Mouse (Mus musculus): Measurements from ENCODE around the gene P2rx3.

The P2rx3 gene

DNA sequence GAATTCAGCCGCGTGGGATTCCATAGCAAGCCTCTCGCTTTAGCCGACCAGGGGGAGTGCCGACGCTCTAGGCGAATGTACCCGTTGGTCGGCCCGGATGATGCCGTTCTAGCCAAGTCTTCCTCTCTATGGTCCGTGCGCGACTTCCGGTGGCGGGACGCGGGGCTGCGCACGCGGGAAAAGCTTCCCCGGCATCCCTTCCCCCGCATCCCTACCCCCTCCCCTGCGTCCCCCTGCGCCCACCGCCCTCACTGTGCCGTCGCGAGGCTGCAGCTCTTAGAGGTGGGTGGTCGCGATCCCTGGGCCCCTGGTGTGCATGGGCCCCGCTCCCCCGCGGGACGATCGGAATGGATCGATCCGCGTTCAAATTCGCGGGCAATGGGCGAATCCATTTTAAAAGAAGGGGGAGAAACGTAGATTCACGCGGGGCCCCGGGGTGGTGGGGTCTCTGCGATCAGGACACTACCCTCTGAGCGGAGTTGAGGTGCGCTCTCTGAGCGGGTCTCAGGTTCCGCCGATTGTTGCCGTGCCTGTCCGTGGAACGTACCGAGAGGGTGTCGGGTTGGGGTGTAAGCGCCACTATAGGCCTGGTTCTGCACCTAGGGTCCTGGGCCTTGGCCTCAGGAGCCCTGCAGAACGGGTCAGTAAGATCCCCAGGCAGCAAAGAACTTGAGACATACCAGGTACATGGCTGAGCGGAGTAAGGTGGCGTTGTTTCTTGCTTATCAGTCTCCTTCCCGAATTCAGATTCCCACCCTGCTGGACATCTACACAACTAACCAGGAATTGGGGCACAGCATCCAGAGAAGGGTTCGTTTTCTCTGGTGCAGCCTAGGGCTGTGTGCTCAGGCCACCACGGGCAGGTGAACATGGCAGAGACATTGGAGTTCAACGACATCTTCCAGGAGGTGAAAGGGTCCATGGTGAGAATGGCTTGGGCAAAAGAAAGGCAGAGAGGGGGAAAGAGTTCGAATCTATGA is at the start of gene P2rx3, which contains the start of gene Ssrp1:
Gene P2rx3, minus strand, starts transcription at position 416 of the 980 bp plus-strand sequence.
Gene Ssrp1, plus strand, starts transcription at position 188 of the 980 bp plus-strand sequence.
- peak; percentile 91 for DNase-seq

DNA sequence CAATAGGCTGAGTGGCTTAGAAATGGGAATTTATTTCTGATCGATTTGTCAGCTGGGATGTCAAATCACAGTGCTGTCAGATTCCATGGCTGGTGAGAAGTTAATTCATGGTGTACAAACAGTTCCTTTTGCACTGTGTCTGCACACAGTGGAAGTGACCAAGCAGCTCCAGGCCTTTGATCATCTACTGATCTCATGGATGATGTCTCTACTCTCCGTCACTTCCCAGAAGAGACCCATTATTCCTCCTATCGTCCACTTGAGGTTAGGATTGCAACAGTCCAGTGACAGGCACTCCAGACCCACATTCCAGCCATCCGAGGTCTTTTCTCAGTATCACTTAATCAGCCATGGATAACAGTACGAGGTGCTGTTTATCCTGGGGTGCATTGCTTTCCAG is 36.5 kb upstream of the P2rx3 start:
- no peak for DNase-seq

- DNase-seq = peak; percentile 77
Observed at GRCm38 (mm10) chr2:85071921-85072320, 34.7 kb upstream of the P2rx3 start.

GRCm38 (mm10) chr2:85070086-85070485 is 32.8 kb upstream of the P2rx3 start:
- no peak for DNase-seq

- no peak for DNase-seq
Observed at GRCm38 (mm10) chr2:85068626-85069025, 31.4 kb upstream of the P2rx3 start.

DNA sequence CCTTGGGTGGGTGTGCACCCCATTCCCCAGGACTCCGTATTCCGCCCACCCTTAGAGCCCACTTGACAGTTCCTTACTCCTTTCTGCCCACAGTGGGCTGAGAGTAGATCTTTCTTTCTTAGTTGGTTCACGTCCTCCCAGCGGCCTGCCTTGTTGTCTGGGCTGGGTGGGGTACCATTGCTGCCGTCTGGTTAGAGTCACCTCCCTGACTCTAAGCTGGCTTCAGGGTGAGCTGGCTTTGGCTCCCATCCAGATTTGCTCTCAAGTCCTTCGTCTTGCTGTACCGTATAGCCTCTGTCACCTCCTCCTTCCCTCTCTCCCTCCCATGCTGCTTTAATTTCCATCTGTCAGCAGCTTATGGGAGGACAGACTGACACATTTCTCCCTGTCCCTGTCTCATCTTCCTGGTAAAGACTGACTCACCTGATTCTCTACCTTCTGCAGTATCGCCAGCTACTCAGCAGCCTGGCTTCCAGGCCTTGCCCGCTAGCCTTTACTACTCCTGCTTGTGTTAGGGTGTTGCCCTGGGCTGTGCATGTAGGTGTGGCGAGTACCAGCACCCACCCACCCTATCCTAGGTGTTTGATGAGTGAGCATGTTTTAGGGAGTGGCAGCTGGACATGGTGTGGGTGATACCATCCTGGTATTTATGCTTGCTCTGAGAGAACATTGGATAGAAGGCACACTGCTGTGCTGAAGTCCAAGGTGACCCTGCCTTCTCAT is 30.8 kb upstream of the P2rx3 start:
- DNase-seq = no peak

GRCm38 (mm10) chr2:85066937-85067336 is 29.7 kb upstream of the P2rx3 start:
- DNase-seq = no peak

DNA sequence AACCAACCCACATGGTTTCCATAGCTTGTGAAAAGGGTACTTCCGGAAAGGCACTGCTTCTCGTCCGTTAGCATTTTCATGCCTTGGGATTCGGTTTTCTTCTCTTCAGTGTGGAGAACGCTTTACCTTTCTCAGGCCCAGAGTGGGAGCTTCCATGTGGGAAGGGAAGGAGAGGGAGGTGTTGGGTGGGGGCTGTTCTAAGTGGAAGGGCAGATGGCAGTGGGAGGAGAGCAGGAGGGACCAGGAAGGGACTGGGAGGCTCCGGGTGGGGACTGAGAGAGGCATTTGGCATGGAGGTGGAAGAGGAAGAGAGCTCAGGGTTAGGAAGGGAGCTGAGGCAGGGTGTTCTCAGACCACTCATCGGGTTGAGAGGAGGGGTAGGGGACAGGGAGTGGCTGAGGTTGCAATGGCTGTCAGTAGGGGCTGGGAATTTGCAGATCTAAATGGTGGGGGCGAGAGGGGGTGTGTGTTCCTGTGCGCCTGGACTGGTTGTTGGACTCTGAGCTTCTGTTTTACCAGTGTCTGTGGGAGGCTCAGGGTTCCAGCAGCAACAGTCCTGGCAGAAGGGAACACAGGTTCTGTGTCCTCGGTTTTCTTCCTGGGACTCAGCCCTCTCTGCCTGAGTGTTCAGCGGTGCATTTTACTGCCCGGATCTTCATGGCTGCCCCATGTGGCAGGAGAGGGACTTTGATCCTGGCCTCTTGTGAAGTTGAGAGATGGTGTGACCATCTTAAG is 28.0 kb upstream of the P2rx3 start:
- no peak for DNase-seq

DNA sequence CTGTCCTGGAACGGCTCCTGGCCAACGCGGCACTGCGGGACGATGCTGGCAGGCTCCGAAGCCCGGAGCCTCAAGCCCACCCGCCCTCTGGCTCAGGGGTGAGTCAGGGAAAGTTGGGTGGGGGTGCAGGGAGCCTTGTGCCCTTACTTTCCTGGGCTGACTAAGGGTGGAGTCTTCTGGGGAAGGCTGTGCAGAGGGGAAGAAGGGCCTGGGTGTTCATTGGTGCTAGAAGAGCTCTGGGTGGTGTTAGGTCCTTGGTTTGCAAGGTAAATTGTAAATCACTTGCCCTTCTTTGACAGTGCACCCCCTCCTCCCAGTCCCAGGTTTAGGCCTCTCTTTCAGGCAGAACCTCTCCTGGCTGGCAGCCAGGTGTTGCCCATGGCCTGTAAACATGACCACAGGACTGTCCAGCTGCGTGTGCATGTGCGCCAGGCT is 23.9 kb upstream of the P2rx3 start:
- peak; percentile 68 for DNase-seq

- peak; percentile 84 for DNase-seq
Observed at GRCm38 (mm10) chr2:85060591-85061060, 23.4 kb upstream of the P2rx3 start.

- no peak for DNase-seq
Observed at GRCm38 (mm10) chr2:85059677-85060076, 22.4 kb upstream of the P2rx3 start.

GRCm38 (mm10) chr2:85056711-85057110 is 19.4 kb upstream of the P2rx3 start:
- no peak for DNase-seq

DNA sequence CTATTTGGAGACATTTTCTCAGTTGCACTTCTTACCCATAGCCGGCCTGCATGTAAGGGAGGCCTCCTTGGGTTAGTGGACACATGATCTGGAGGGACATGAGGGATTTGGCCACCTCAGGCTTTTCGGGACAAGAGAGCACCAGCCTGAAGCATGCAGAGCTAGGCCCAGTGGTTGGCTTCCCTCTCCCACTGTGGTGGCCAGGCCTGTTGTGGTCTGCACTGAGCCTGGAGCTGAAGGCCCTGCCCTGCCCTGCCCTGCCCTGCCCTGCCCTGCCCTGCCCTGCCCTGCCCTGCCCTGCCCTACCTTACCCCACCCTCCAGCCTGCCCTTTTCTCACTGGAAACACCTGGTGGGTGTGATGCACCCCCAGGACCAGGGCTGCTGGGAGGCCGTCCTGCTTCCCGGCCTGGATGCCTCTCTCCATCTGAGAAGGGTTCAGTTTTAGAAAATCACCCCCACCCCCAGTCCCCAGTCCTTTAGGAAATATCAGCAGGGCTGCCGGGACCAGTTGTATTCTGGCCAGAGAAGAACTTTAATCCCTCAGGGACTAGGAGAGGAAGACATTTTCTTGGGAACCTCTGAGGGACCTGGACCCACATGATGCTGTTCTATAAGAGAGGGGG is 16.0 kb upstream of the P2rx3 start:
- no peak for DNase-seq

DNA sequence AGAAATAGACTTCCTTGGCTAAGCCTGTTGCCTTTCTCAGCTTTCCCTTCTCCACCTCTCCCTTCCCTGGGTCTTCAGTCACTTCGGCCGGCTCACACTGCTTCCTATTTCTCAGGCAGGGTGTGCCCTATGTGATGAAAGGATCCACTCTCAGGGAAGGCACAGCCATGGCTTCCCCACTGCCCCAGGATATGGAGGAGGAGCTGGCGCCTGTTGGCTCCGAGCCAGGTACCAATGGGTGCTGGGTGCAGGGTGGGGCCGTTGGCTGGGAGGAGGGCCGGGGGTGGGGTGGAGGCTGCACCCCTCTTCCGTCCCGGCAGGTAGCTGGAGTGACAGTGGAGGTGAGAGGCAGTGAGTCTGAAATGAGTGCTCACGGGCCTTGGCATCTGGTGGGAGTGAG is 13.5 kb upstream of the P2rx3 start:
- DNase-seq = no peak

- DNase-seq = peak; percentile 71
Observed at GRCm38 (mm10) chr2:85050001-85050634, 12.9 kb upstream of the P2rx3 start.

DNA sequence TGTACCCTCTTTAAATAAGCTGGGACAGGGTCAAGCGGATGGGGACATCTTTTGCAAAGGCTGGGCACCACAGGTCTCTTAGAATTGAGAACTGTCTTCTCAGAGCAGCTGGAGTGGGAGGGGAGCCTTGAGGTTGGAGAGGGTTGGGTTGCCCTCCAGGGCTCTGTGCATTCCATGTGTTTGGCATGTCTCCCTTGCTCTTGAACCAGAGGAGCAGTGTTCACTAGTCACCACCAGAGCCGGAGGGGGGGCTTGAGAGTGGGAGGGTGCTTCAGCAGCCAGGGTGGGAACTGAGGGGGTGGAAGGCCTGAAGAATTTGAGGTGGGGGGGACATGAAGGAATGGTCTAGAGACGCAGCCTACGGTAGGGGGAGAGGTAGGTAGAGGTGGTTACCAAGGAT is 12.0 kb upstream of the P2rx3 start:
- no peak for DNase-seq

DNA sequence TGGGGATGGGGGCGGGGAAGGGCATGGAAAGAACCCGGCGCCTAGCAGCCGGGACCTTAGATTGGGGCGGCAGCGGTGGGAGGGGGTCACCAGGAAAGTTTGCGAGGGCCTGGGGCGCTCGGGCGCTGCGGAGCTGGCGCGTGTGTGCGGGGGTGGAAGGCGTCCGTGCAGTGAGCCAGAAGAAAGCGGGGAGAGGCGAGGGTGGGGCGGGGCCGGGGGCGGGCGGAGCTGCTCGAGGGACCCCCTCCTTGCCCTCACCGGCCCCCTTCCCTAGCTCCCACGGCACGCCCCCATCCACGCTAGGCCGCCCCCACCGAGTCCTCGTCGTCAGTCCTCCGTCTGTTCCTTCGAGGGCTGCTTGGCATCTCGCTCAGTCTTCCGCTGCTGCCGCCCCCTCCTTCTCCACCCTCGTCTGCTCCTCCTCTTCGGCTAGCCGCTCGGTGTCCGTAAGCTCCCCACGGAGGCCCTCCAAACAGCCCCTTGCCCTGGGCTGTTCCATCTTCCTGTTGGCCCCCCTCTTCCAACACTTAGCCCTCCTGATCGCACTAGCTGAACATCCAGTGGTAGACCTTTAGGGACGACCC is 11.0 kb upstream of the P2rx3 start:
- DNase-seq = peak; percentile 62

DNA sequence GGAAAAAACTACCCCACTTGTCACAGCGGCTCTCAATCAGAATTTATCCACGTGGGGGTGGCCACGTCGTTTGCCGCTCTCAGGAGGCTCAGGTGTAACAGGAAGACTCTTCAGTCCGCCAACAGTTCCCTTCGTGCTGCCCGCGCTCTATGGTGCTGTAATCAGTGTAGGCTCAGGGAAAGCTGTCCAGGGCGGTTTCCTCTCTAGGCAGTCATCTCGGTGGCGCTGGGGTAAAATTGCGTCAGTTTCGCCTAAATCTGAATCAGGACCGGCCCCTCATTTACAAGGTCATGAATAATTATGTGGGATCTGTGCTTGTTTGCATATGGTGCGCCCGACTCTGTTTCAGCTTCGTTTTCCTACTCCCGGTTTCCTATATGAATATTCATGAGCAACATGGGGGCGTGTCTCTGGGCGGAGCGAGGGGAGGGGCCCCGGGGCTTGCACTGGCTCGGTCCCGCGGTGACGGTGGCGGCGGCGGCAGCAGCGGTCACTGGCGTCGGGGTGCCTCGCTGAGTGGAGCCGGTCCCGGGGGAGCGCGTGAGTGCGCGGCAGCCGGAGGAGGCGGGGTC is 10.4 kb upstream of the P2rx3 start, which contains the start of gene Tnks1bp1:
Gene Tnks1bp1, plus strand, starts transcription at position 427 of the 572 bp plus-strand sequence.
- DNase-seq = peak; percentile 100

DNA sequence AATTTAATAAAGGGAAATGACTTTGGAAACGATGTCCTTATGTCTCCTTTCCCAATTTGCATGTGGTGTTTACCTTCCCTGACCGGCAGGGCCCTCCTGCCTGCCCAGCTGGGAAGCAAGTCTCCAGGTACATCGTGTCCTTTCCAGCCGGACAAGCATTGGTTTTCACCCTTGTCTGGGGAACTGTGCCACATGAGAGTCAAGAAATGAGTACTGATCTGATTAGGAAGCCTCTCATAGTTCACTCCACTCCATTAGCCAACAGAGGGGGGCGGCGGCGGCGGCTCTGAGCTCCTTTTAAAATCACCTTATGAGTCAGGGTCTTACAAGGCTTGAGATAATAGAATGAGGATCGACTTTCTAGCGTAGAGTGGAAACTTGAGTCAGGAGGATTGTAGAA is 9.8 kb upstream of the P2rx3 start:
- no peak for DNase-seq

DNA sequence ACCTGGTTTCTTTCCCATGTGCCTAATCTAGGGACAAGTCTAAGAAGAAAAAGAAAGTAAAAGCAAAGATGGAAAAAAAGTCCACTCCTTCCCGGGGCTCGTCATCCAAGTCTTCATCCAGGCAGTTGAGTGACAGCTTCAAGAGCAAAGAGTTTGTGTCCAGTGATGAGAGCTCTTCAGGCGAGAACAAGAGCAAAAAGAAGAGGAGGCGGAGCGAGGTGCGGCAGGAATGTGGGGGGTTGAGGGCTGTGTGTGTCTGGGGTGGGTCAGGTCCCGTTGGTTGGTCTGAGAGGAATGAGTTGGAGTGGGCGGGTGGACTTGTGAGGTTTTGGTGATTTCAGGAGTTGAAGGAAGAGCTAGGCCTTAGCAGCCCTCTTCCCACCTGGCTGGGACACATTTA is 9.0 kb upstream of the P2rx3 start:
- no peak for DNase-seq

- DNase-seq = no peak
Observed at GRCm38 (mm10) chr2:85043623-85044022, 6.4 kb upstream of the P2rx3 start.

All from kidney, adult 18-20 months (tissue).